Mouse (Mus musculus) testis, adult 2 months (tissue): ENCODE measurements at regions not wholly inside any gene's neighbourhood (a gene's known extent, or its start where the extent isn't known, plus 50 kb on each side); places are given as distances from the start of the nearest gene placed in this dataset.
A peak's percentile ranks its signal among the peaks of the same experiment; 100 is the strongest.

Source experiments
- H3K27ac ChIP-seq: fragments of 200-500 bp; 2 replicates; pipeline ENCODE4 v1.5.1; 2012; ENCODE audit warnings: low read depth, low read length; ENCODE audit not compliant: control insufficient read depth, insufficient read depth
- H3K27me3 ChIP-seq: fragments of 200-500 bp; 2 replicates; pipeline ENCODE4 v1.6.1; 2012; ENCODE audit warnings: mild to moderate bottlenecking, low read length, moderate library complexity; ENCODE audit not compliant: control insufficient read depth, insufficient read depth
- H3K36me3 ChIP-seq: fragments of 200-500 bp; 2 replicates; pipeline ENCODE4 v1.6.1; 2012; ENCODE audit warnings: mild to moderate bottlenecking, low read length; ENCODE audit not compliant: control insufficient read depth, insufficient read depth
- H3K4me1 ChIP-seq: fragments of 200-500 bp; 2 replicates; pipeline ENCODE4 v1.6.1; 2012; ENCODE audit warnings: low read length; ENCODE audit not compliant: control insufficient read depth, insufficient read depth
- H3K4me3 ChIP-seq: fragments of 200-500 bp; 2 replicates; pipeline ENCODE4 v1.5.1; 2012; ENCODE audit warnings: low read depth, mild to moderate bottlenecking, low read length, moderate library complexity, mixed read lengths; ENCODE audit not compliant: control insufficient read depth
- CTCF ChIP-seq: fragments of 200-500 bp; IDR thresholded peaks from 2 replicates; pipeline ENCODE4 v1.5.1; 2012; ENCODE audit warnings: low read depth, mild to moderate bottlenecking, inconsistent platforms, low read length, moderate library complexity; ENCODE audit not compliant: control insufficient read depth, insufficient read depth, insufficient replicate concordance
- POLR2A ChIP-seq: fragments of 200-500 bp; IDR thresholded peaks from 2 replicates; pipeline ENCODE4 v1.6.1; 2012; ENCODE audit warnings: low read depth, mild to moderate bottlenecking, inconsistent platforms, low read length, moderate library complexity; ENCODE audit not compliant: control insufficient read depth

GRCm38 (mm10) chr19:54099292-54099691, 55.3 kb downstream of the Adra2a start:
- H3K4me1 ChIP-seq = peaks cover 2% of the 10 kb centered on the region
- TF ChIP-seq CTCF (no peak), POLR2A (no peak)
- H3K27me3 ChIP-seq = no peaks in the 10 kb centered on the region
- no peak overlapping the region for H3K27ac ChIP-seq
- H3K4me3 ChIP-seq = no peak overlapping the region
- H3K36me3 ChIP-seq = no peaks in the 10 kb centered on the region

- Histone ChIP-seq H3K27ac (no peak overlapping the region), H3K27me3 (no peaks in the 10 kb centered on the region), H3K4me3 (no peak overlapping the region), H3K4me1 (peaks cover 2% of the 10 kb centered on the region), H3K36me3 (no peaks in the 10 kb centered on the region)
- no peak for TF ChIP-seq CTCF
- TF ChIP-seq POLR2A = no peak
Observed at GRCm38 (mm10) chr19:54099769-54100168, 55.8 kb downstream of the Adra2a start.

GRCm38 (mm10) chr19:54106571-54106970, 62.6 kb downstream of the Adra2a start:
- Histone ChIP-seq H3K4me1 (no peaks in the 10 kb centered on the region; the same call in 1 of the 2 replicates), H3K36me3 (no peaks in the 10 kb centered on the region), H3K27ac (no peak overlapping the region), H3K4me3 (no peak overlapping the region), H3K27me3 (no peaks in the 10 kb centered on the region)
- no peak for TF ChIP-seq POLR2A
- TF ChIP-seq CTCF = no peak

GRCm38 (mm10) chr19:54107103-54107821, 63.3 kb downstream of the Adra2a start:
- no peaks in the 10 kb centered on the region for H3K27me3 ChIP-seq
- H3K4me3 ChIP-seq = no peak overlapping the region
- no peak overlapping the region for H3K27ac ChIP-seq
- H3K4me1 ChIP-seq = no peaks in the 10 kb centered on the region; the same call in 1 of the 2 replicates
- TF ChIP-seq POLR2A = no peak
- TF ChIP-seq CTCF = no peak
- no peaks in the 10 kb centered on the region for H3K36me3 ChIP-seq

GRCm38 (mm10) chr19:54110080-54110479, 66.1 kb downstream of the Adra2a start:
- no peaks in the 10 kb centered on the region for H3K27me3 ChIP-seq
- no peaks in the 10 kb centered on the region; the same call in 1 of the 2 replicates for H3K4me1 ChIP-seq
- H3K27ac ChIP-seq = no peak overlapping the region
- no peaks in the 10 kb centered on the region for H3K36me3 ChIP-seq
- no peak overlapping the region for H3K4me3 ChIP-seq
- TF ChIP-seq CTCF = no peak
- TF ChIP-seq POLR2A = no peak

GRCm38 (mm10) chr19:54112691-54113090, 68.7 kb downstream of the Adra2a start:
- H3K4me1 ChIP-seq = no peaks in the 10 kb centered on the region; the same call in 1 of the 2 replicates
- H3K27me3 ChIP-seq = no peaks in the 10 kb centered on the region
- no peak overlapping the region for H3K4me3 ChIP-seq
- no peak for TF ChIP-seq POLR2A
- TF ChIP-seq CTCF = no peak
- H3K36me3 ChIP-seq = no peaks in the 10 kb centered on the region
- no peak overlapping the region for H3K27ac ChIP-seq

GRCm38 (mm10) chr19:54113421-54113820, 69.5 kb downstream of the Adra2a start:
- Histone ChIP-seq H3K4me1 (no peaks in the 10 kb centered on the region; the same call in 1 of the 2 replicates), H3K36me3 (no peaks in the 10 kb centered on the region), H3K4me3 (no peak overlapping the region), H3K27ac (no peak overlapping the region), H3K27me3 (no peaks in the 10 kb centered on the region)
- TF ChIP-seq CTCF (no peak), POLR2A (no peak)

- Histone ChIP-seq H3K4me1 (no peaks in the 10 kb centered on the region; the same call in 1 of the 2 replicates), H3K27ac (no peak overlapping the region), H3K27me3 (no peaks in the 10 kb centered on the region), H3K36me3 (no peaks in the 10 kb centered on the region), H3K4me3 (peak overlapping the region; percentile 46)
- no peak for TF ChIP-seq CTCF
- TF ChIP-seq POLR2A = no peak
Observed at GRCm38 (mm10) chr19:54114588-54115317, 70.8 kb downstream of the Adra2a start.
